Mouse (Mus musculus): Measurements from ENCODE around the gene Pirt. TPM values are rescaled to one million over a fixed set of nuclear protein-coding genes. Genes with fewer than 3 reads are reported as not detected.

Gene Pirt
- total RNA-seq, 2 experiments from 2014 or later: 1.5 to 1.8 TPM

DNA sequence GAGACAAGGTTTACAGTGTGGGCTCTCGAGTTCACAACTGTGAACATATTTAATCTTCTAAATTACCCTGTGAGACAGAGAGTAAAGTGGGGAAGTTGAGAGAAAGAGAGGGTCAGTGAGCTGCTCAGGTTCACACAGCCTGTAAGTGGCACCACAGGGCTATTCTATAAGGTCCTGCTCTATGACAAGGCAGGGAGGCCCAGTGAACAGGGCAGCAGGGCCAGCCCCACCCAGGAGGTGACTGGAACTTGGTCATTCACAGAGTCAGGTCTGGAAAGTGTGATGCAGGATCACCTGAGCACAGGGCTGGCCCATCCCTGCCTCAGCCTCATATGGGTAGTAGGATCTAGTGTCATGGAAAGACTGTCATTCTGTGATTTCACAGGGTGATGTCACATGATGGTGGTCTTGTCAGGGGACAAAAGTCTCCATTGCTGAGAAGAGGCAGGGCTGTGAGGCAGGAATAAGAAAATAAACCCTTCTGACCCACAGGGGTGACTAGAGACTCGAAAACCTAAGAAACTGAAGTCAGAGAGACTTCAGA is 33.5 kb downstream of the Pirt start:
- DNase-seq (ENCODE audit: low spot score in 2 of 2): no peak

DNA sequence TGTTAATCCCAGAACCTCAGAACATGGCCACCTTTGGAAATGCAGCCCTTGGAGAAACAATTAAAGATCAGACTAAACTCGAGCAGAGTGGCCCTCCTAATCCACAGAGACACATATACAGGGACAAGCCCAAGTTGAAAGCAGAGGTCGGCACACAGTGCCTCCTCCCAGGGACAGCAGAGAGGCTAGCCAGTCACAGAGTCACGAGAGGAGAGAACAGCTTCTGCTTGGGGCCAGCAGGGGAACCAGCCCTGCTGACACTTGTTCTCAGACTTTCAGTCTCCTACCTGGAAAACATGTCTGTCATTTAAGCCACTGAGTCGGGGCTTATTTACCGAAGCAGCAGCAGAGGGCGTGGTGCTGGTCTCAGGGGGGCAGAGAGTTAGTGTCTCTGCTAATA is 34.7 kb downstream of the Pirt start:
- DNase-seq (ENCODE audit: low spot score in 2 of 2): no peak

DNA sequence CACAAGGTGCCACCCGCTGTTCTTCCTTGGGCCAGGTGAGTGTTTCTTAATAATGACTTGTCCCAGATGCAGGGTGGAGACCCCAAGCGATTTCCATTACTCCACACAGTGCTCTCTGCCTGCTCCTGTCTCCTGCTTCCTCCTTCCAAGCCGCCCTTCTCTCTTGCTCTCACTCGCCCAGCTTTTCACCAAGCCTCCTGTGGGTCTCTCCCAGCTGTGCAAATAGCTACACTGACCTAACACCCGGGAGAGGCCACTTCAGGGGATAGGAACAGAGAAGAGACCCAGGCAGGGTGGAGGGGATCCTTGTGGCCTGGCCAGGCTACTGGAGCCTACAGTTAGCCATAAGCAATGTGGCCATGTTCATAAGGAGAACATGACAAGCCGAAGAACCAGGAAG is 35.1 kb downstream of the Pirt start:
- DNase-seq (ENCODE audit: low spot score in 2 of 2): no peak

DNA sequence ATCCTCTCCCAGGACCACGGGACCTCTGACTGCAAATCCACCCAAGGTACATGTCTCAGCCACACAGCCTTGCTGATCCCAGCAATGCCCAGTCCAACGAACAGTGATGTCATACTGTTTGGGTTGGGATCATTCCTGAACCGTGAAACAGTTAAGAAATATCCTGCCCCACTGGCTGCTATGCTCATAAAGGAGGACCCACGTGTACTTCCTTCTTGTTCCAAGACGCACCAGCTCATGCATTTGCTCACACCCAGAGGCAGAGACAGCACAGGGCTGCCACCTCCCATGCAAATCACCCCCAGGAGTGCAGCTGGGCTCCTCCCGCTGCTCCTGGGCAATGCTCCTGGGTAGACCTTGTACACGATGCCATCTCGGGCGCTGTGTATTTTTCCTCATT is 44.5 kb downstream of the Pirt start, which contains the start of gene Tmem238l:
Gene Tmem238l (plus strand): TSS at position 336 of the 400 bp plus-strand sequence.
- no peak for DNase-seq (ENCODE audit: low spot score in 2 of 2)

DNA sequence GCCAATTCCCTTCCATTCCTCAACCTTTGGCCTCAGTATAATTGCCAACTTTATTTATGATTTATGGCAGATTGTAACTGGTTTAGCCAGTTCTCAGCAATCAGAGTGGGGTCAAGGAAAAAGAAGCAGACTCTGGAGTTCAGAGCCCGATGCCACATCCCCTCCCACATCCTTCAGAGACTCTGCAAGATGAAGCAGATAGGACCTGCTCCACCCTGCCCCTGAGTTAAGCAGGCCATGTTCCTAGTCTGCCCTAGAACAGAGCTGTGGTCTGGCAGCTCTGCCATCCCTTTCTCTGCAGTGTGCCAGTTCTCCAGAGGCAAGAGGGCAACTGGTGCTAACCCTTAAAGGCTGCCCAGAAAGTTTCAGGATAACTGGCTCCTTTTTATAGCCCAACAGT is 49.0 kb downstream of the Pirt start:
- DNase-seq (ENCODE audit: low spot score in 2 of 2): no peak

DNA sequence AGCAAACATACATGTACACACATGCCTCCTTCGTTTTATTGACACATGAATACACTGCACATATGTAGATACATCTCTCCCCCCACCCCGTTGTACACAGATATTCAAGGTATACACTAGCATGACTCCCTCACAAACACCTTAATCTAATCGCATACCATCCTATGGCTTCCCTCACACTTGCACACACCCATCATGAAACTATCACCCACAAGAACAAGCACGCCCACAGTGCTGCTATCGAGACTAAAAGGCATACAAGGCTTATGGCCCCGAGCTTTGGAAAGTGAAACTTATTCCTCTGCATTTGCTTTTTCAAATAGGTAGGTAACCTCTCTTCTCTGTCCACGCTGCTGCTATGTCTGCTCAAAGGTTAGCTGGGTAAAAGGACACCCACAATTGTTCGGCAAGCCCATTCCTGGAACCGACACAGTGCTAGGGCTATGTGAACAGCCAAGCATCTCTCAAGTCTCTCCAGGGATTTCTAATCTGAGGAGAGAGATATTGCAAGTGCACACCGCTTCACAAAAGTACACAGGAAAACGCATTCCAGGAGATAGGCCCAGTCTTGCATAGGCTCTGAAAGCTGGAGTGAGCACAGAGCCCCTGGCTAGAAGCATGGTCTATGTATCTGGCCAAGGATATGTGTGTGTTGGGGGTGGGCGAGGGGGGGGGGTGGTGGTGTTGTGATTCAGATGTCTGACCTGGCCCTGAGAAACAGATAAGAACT is 49.8 kb downstream of the Pirt start:
- no peak for DNase-seq (ENCODE audit: low spot score in 2 of 2)

DNA sequence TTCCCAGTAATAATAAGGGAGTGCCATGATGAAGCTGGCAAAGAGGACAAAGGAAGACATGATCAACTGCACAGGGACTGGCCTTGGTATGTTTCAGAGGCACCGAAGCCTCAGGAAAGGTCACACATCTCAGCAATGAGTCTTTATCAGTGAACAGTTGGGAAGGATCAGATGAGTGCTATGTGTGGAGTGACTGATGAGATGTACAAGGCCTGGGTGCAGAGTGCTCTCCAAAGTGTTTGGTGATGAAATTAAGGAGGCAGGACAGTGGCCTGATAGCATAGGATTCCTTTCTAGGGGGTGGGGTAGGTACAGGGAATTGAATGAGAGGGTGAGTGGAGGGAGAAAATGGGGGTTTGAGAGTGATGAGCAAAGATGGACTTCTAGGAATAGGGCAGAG is 51.7 kb downstream of the Pirt start:
- no peak for DNase-seq (ENCODE audit: low spot score in 2 of 2)

DNA sequence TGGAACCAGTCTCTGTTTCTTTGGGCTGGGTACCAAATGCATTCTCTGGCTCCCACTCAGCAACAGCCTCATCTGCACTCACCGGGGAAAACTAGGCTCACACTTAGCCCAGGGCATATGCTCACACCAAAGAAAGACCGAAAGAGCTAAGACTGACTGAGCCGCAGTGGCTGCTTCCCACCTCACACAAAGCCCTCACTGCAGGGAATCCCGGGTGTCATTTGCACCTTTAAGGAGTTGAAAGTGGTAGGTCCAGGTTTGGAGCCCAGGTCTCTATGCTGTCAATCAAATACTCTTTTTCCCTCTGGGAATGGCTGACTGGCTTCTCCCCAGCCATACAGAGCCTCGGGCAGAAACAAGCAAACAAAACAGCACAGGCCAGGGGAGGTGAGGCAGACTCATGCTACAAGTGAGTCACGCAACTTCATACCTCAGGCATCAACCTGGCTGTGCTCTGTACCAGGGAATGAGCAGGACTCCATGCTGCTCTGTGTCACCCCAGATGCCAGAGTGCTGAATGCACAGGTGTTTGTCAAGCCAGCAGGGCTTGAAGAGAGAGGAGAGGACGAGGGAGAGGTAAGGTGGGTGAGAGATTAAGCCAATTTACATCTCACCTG is 54.8 kb downstream of the Pirt start:
- DNase-seq (ENCODE audit: low spot score in 2 of 2): no peak

DNA sequence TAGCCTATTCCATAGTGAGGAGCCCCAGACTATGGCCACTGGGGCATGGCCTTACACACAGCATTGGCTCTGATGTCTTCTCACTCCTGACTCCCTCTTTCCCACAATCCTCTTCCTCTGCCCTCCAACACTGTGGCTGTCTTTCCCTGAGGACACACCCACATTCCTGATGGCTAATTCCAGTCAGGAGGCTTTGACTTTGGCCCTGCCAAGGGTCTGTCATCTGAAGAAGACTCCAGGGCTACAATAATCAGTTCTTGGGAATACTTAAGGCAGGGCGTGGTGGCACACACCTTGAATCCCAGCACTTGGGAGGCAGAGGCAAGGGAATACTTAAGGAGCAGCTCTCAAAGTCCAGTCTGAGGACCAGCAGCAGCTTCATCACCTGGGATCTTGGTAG is 56.8 kb downstream of the Pirt start:
- no peak for DNase-seq (ENCODE audit: low spot score in 2 of 2)

DNA sequence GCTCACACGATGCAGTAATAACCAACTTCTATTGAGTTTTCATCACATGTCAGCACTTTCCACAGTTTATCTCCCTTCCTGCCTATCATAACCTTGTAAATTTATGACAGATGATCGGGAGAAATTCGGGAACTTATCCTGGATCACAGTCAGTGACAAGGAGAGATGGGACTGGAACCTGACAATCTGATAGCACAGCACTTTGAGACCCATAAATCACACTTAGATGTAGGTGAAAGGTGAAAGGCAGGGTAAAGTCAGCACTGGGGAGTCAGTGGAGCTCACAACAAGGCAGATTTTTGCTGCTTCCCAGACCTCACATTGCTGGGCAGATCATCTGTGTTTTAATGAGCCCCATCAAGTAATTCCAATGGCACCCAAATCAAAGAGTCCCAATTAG is 61.7 kb downstream of the Pirt start:
- no peak for DNase-seq (ENCODE audit: low spot score in 2 of 2)

DNA sequence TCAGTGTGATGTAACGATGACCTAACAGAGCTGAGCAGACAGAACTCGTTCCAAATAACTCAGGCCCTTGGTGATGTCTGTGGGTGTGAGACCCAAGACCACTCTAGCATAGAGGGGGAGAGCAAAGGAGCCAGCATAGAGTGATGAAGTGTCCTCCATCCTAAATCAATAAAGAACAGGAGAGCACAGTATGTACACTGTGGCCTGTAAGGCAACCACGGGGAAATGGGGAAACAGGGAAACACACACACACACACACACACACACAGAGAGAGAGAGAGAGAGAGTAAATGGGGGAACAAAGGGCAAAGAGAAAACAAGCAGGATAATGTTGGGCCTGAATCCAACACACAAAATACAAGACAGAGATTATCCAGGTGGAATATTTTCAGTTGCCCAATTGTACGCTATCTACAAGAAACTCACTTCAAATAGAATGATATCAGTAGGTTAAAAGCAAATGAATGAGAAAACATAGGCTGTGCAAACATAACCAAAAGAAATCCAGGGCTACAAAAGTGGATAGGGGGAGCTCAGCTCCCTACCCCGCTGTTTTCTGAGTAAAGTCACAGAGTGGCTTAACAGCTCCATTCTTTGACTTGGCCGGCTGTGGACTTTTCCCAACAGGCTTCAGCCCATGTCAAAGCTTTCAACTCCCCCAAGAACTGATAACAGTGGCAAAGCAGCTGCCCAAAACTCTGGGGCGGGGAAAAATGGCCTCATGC is 64.0 kb downstream of the Pirt start:
- no peak for DNase-seq (ENCODE audit: low spot score in 2 of 2)

Other genes with a start within 250 kb of the Pirt start
- gene Tmem238l, start 44.7 kb downstream of the Pirt start, total RNA-seq (2021): not detected
- gene Tmem220, start 113.2 kb downstream of the Pirt start, total RNA-seq (2021): under 1 TPM; 0.24 to 0.67 TPM
- gene Adprm, start 140.6 kb downstream of the Pirt start, total RNA-seq (2021): 10 to 100 TPM; 19.8 to 22.2 TPM
- gene Sco1, start 140.7 kb downstream of the Pirt start, total RNA-seq (2021): 1 to 10 TPM; 8.4 to 8.5 TPM
- under 1 TPM; 0.64 to 0.67 TPM for gene Myh3, start 166.3 kb downstream of the Pirt start, total RNA-seq (2021)

Data from layer of hippocampus, postnatal 14 days (tissue).